Mouse (Mus musculus) embryo, embryonic 10.5 days (tissue): ENCODE results near the gene Klhl31.

Source experiments
- DNase-seq: peaks from one replicate; pipeline ENCODE4 v3.0.0-alpha.2; 2015; ENCODE audit warnings: low spot score

The Klhl31 gene

DNA sequence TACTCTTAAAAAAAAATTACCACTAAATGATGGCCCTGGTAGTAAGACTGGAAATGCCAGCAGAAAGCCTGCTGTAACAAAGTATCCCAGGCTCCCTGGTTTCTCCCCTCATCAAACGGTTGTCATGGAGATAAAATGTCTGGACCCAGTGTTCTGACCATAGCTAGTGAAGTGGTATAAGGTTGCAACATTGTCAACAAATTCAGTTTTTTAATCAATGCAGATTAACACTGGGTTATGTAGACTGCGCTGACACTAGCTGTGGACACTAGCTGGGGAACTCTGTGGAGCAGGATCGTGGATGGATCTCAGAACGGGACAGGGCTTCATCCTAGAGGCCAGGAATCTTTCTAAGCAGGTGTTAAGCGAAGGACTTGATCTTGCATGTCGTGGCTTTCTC, 70.2 kb downstream of the Klhl31 start:
- DNase-seq: no peak

DNA sequence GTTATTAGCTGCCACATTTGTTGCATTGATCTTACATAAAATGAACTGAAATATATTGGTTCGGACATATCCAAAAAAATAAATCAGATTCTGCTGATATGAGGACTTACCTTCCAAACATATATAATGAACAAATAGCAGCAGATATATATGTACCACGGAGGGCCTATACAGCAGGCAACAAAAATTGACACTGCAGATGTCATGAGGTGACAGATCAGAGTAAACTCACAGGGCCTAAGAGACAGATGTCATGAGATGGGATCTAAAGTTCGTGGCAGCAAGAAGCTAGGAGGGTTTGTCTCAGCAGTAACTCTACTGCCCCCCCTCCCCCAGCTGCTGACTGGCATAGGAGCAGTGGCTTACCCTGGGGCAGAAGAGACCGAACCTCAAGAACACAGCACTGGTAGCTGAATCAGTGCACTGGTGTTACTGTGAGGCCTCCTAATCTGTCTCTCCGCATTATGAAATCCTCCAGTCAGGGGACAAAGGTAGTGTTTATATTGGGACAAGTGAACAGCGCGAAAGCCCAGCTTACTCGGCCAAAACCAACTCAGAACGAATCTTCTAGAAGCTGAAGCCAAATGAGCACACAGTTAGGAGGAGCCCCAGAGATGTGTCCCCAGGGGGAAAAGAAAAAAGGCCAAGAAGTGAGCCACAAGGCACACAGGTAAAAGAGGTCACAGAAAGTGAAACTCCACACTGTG, 71.3 kb downstream of the Klhl31 start:
- DNase-seq: no peak

DNA sequence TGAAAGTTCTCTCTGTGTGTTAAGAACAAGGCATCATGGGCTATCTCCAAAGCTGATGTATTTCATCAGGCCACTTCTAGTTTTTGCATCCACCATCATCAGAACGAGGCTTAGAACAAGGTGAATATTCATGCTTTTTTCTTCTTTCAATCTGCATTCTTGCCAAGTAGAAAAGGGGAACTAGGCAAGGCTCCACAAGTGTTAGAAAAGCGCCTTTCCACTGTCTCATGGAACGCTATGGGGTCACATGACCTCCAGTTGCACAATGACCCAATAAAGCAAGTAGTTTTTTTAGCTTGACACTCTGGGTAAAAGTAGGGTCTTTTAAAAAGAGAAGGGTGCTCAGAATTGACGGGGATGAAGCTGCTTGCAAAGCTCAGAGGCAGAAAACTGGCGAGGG, 72.7 kb downstream of the Klhl31 start:
- no peak for DNase-seq
